Mouse (Mus musculus) midbrain, embryonic 10.5 days (tissue): Measurements from ENCODE around the gene Olfml2b. TPM values are rescaled to one million over a fixed set of nuclear protein-coding genes. Genes with fewer than 3 reads are reported as not detected.

ENCODE experiments used
- DNase-seq: peaks from one replicate; pipeline ENCODE4 v3.0.0-alpha.2; 2017; ENCODE audit warnings: low spot score
- H3K27ac ChIP-seq: fragments of 300-500 bp; sonication (generic); replicated peaks from 2 replicates; pipeline ENCODE4 v1.5.1; 2016; ENCODE audit warnings: mild to moderate bottlenecking
- H3K27me3 ChIP-seq: fragments of 300-500 bp; sonication (generic); 2 replicates; pipeline ENCODE4 v1.6.1; 2016; ENCODE audit warnings: low read depth, mild to moderate bottlenecking; ENCODE audit not compliant: poor library complexity, severe bottlenecking
- H3K36me3 ChIP-seq: fragments of 300-500 bp; sonication (generic); 2 replicates; pipeline ENCODE4 v1.6.1; 2016; ENCODE audit warnings: mild to moderate bottlenecking, moderate library complexity
- H3K4me1 ChIP-seq: fragments of 300-500 bp; sonication (generic); 2 replicates; pipeline ENCODE4 v1.6.1; 2016
- H3K4me3 ChIP-seq: fragments of 300-500 bp; sonication (generic); 2 replicates; pipeline ENCODE4 v1.5.1; 2016; ENCODE audit warnings: mild to moderate bottlenecking, moderate library complexity
- H3K9me3 ChIP-seq: fragments of 300-500 bp; sonication (generic); replicated peaks from 2 replicates; pipeline ENCODE4 v1.6.1; 2016; ENCODE audit warnings: mild to moderate bottlenecking
- WGBS: fragments of 180-500 bp; shearing (Covaris S2); methylation state at CpG from one replicate; pipeline ENCODE4 v1.1.7; 2016; 5-methylcytosine and 5-hydroxymethylcytosine counted together
- polyA plus RNA-seq: library from polyadenylated mRNA; unstranded; fragments of >200 nt; fragmentation: Nextera tagmentation; extraction: Ambion mirVana; gene quantifications from 2 replicates; pipeline ENCODE4 v1.2.1, GENCODE M21; 2016

The Olfml2b gene
- polyA plus RNA-seq, 1 experiment from 2014 or later: 6.1 TPM

DNA sequence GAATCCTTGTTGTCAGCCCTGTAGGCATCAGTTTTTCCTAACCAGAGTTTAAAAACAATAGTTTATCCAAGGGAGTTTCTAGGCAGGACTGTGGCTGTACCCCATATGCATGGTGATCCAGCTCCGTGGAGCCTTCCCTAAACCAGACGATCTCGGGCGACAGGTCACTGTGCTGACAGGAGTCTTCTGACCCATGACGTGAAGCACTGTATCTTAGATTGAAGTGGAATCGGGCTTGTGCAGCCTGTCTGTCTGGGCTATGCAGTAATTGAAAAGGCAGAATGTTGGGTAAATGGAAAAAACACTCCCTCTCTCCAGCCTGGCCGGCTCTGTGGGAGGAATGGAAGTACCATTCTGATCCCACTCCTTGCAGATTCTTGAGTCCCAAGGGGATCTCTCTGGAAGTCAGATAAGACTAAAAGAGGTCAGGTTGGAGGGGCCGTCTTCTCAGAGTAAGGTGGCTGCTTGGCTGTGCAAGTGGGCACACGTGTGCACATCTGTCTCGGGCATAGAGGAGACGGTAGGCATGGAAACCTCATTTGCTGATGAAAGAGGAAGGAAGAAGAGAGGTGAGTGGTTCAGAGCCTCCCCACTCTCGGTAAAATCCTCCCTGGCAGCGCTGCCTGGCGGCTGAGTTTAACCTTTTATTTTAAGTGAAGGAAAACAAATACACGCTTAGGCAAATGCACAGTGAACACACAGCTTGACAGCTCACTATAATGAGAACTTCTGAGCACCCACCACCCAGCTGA is 7.8 kb downstream of the Olfml2b start:
- H3K36me3 ChIP-seq: peaks cover 7% of the 10 kb centered on the region; the same call in 1 of the 2 replicates
- 83% methylated on average over 15 of the region's 15 CpGs for WGBS
- no peak overlapping the region for H3K27ac ChIP-seq
- H3K27me3 ChIP-seq: no peaks in the 10 kb centered on the region
- H3K4me1 ChIP-seq: peaks cover 30% of the 10 kb centered on the region
- H3K9me3 ChIP-seq: no peaks in the 10 kb centered on the region
- no peak for DNase-seq
- no peak overlapping the region for H3K4me3 ChIP-seq

DNA sequence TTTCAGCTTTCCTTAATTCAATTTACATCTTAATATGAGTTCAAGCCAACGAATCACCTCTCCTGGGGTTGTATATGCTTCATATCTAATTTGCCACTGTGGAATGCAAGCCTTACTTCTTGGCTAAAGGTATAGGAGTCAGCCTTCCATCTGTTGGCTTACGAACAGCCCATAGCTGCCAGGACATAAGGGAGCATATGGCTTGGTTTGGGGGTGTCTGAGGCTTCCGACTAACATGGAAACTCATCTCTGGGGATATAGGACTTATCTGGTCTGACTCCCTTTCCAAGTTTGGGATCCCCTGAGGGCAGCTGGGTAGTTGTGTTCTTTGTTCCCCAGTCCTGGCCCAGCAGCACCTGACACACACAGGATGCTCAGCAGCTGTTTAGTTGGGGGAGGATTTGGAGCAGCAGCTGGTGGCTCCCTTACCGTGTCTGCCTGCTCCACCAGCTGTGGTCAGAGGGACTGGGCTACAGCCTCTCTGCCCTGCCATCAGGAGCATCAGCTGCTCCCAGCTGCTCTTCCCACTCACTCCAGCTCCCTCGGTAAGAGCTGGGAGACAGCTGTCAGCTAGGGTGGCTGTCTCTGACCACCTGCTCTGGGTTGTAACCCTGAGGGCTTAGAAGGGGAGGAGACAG is 11.1 kb downstream of the Olfml2b start:
- H3K27ac ChIP-seq: peak overlapping the region; percentile 7
- no peaks in the 10 kb centered on the region for H3K9me3 ChIP-seq

DNA sequence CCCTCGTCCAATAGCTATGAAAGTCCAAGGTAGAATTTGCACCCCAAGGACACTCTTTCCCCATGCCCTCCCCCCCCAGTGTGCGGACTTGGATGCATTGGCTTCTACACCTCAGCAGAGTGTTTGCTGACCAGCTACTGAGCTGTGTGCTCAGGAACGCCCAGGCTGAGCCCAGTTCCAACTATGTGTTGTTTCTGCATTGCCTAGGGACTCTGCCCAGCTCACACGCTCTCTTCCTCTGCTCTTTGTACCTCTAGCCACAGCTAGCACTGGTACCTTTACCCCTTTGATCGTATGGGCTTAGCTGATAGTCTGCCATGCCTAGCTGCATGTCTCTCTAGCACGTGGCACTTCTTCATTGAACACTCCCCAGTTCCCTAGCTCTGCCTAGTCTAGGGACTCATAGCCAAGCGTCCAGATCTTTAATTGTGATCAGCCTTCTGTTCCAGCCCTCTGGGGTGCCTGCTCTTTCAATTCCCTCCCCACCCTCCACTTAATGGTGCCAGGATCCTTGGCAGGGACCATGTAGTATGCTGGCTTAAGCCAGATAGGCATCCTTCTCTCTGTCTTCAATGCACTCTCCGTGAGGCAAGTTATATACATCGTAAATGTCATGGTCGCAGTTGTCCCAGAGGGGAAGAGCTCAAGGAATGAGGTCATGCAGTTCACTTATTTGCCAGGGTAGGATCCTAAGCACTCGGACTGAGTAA is 12.3 kb downstream of the Olfml2b start:
- WGBS: 86% methylated on average over 11 of the region's 11 CpGs

More for the DNA sequence above, 11.1 kb downstream of the Olfml2b start:
- H3K36me3 ChIP-seq: no peaks in the 10 kb centered on the region
- WGBS: 72% methylated on average over 5 of the region's 5 CpGs
- H3K4me1 ChIP-seq: peaks cover 42% of the 10 kb centered on the region
- no peak overlapping the region for H3K4me3 ChIP-seq
- peak; percentile 34 for DNase-seq
- no peaks in the 10 kb centered on the region for H3K27me3 ChIP-seq

DNA sequence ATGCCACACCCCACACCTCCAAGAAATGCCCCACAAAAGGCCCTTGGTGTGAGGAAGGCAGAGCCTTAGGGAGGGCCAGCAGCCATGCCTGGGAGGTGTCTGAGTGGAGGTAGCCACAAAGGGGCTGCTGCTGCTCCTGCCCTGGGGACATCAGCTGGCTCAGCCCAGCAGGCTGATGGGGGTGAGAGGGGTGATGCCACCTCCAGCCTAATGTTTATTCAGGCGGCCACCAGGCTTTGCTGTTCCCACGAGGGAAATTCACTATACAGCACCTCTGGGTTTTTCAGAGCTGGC is 12.8 kb downstream of the Olfml2b start:
- H3K4me1 ChIP-seq: peaks cover 33% of the 10 kb centered on the region
- no peaks in the 10 kb centered on the region for H3K27me3 ChIP-seq
- no peaks in the 10 kb centered on the region for H3K9me3 ChIP-seq
- no peak overlapping the region for H3K4me3 ChIP-seq
- DNase-seq: no peak
- H3K27ac ChIP-seq: peak overlapping the region; percentile 81
- WGBS: 63% methylated on average over 2 of the region's 2 CpGs
- H3K36me3 ChIP-seq: no peaks in the 10 kb centered on the region

More for the DNA sequence above, 12.3 kb downstream of the Olfml2b start:
- Histone ChIP-seq H3K9me3 (no peaks in the 10 kb centered on the region), H3K4me3 (no peak overlapping the region), H3K36me3 (no peaks in the 10 kb centered on the region), H3K27ac (peak overlapping the region; percentile 81), H3K4me1 (peaks cover 37% of the 10 kb centered on the region), H3K27me3 (no peaks in the 10 kb centered on the region)
- no peak for DNase-seq

DNA sequence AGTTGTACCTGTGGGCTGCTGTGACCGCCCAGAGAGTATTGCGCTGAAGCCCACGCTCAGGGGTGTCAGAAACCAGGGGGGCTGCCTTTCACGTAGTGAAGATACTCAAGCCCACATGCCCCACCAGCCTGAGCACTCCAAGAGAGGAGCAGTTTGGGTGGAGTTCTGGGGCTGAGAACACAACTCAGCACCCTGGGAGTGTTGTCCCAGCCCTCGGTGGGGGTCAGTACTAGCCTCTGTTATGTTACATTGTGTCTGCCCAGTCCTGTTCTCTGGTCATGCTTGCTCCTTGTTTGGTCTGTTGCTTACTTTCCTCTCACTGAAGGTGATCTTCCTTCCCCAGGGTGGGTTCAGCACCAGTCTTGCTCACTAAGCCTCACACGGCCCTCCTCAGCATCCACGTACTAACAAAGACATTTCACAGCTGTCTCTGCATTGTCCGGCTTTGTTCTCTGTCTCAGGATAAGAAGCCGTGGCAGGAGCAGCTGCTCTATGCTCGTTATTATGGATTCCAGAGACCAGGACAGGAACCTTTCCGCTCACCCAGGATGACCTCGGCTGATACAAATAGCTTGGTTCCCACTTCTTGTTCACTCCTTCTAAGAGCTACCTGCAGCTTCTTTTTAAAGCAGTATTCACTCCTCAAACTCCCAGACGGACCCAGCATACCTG is 13.4 kb downstream of the Olfml2b start:
- Histone ChIP-seq H3K27me3 (no peaks in the 10 kb centered on the region), H3K4me3 (no peak overlapping the region), H3K9me3 (no peaks in the 10 kb centered on the region), H3K36me3 (peaks cover 5% of the 10 kb centered on the region), H3K4me1 (peaks cover 32% of the 10 kb centered on the region), H3K27ac (peak overlapping the region; percentile 81)
- DNase-seq: peak; percentile 49
- 54% methylated on average over 13 of the region's 13 CpGs for WGBS

DNA sequence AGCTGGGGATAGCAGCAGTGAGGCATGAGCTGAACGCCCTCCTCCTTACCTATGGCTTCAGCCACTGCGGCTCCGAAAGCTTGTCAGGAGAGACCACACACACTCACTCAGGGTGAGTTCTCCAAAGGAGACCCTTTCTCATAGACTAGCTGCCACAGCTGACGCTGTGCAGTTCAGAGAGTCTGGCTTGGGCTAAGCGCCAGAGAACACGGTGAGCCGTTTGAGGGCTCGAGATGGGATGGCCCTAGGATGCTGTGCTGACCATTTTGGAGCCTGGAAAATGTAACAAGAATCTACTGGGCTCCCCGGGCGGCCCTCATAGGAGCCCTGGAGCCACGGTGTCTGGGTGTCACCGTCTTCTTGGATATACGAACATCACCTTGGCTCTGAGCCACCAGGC is 14.9 kb downstream of the Olfml2b start:
- Histone ChIP-seq H3K9me3 (no peaks in the 10 kb centered on the region), H3K36me3 (peaks cover 12% of the 10 kb centered on the region), H3K4me1 (peaks cover 32% of the 10 kb centered on the region), H3K27ac (no peak overlapping the region), H3K4me3 (no peak overlapping the region), H3K27me3 (no peaks in the 10 kb centered on the region)
- no peak for DNase-seq
- 92% methylated on average over 13 of the region's 13 CpGs for WGBS

DNA sequence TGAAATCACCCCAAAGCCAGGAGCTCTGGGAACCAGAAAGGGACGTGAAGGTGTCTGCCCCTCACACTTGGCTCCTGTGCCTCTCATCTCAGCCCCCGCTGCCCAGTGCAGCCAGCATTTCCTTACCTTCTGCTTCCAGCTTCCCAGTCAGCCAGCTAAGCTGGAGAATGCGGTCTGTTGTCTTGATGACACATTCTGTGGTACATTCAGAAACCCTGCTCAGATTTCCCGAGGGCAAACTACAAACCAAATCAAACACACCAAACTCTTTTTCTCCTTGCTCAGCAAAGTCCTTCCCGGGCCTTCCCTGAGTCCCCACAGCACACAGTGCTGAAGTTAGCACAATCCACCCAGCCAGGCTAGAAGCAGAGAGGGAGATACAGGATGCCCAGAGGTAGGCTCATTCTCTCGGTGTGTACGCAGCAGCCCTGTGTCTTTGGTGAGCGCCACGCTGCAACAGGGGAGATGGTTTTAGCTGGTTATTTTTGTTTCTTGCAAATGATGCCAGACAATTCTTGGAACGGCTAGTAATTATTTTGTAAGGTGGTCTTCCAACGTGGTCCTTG is 20.4 kb downstream of the Olfml2b start:
- Histone ChIP-seq H3K27ac (no peak overlapping the region), H3K9me3 (no peaks in the 10 kb centered on the region), H3K27me3 (no peaks in the 10 kb centered on the region), H3K4me1 (no peaks in the 10 kb centered on the region), H3K4me3 (no peak overlapping the region), H3K36me3 (peaks cover 25% of the 10 kb centered on the region)
- DNase-seq: no peak
- WGBS: 90% methylated on average over 11 of the region's 11 CpGs

DNA sequence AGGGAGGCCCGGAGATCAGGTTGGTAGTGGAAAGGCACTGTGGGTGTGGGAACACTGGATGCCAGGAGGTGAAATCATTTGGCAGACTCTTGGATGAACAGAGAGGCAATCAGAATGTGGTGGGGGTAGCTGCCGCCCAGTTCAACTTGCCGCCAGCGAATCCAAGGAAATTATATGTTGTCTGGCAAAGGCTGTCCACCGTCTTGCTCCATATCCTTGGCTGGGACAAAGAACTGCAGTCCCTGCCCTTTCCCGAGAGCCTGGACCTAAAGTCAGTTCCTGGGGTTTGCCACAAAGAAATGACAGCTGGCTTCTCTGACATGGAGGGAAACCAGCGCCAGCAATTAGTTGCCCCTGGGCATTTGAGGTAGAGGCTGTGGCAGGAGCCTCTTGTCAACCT is 20.9 kb downstream of the Olfml2b start:
- Histone ChIP-seq H3K4me3 (no peak overlapping the region), H3K27me3 (no peaks in the 10 kb centered on the region), H3K27ac (no peak overlapping the region), H3K36me3 (peaks cover 30% of the 10 kb centered on the region), H3K9me3 (no peaks in the 10 kb centered on the region), H3K4me1 (no peaks in the 10 kb centered on the region)
- no peak for DNase-seq
- WGBS: 88% methylated on average over 7 of the region's 7 CpGs

DNA sequence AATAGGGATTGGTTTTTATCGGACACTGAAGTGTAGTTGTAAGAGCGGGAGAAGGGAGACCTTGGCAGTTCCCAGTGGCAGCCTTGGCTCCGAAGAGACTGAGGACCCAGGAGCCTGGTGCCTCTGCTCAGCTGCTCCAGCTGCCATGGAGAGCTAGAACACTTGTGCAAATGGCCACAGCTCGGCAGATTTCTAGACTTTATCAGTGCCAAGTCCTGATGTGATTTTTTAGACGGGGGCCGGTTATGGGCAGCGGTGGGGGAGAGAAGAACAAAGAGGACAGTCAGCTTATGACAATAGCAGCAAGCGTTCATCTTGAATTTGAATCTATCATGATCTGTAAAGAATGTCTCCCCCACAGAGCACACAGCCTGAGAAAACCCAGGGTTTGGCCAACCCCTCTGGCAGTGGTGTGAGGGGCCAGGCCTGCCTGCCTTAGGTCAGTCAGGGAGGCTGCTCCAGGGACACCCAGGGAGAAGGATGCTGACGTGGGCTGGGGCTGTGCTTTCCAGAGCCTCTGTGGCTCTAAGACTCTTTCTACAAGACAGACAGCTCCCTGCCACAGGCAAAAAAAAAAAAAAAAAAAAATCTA is 29.9 kb downstream of the Olfml2b start:
- peaks cover 22% of the 10 kb centered on the region for H3K36me3 ChIP-seq
- H3K4me1 ChIP-seq: 0 out of 2 replicates have a peak, but pooled peaks cover 3% of the 10 kb centered on the region
- H3K27me3 ChIP-seq: no peaks in the 10 kb centered on the region
- WGBS: 82% methylated on average over 9 of the region's 9 CpGs
- H3K9me3 ChIP-seq: no peaks in the 10 kb centered on the region
- 0 out of 2 replicates have a peak overlapping the region, but pooled peaks have one; percentile 2 for H3K27ac ChIP-seq
- no peak for DNase-seq
- no peak overlapping the region for H3K4me3 ChIP-seq

DNA sequence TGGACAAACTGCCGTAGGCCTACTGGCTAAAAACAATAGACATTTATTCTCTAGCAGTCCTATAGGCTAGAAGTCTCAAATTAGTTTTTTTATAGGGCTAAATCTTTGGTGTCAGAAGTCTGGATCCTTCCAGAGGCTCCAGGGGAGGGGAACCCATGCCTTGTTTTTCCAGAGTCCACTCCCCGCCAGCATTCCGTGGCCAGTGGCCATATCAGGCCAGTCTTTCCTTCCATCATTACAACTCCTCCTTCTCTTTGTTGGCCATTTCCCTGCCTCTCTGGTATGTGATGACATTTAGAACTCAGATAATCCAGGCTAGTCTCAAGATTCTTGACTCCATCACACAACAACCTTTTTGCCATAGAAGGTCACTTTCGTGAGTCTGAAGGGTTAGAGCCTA is 33.3 kb downstream of the Olfml2b start:
- no peak for DNase-seq
- Histone ChIP-seq H3K4me1 (0 out of 2 replicates have a peak, but pooled peaks cover 3% of the 10 kb centered on the region), H3K36me3 (peaks cover 17% of the 10 kb centered on the region), H3K27ac (no peak overlapping the region), H3K4me3 (no peak overlapping the region), H3K27me3 (no peaks in the 10 kb centered on the region), H3K9me3 (no peaks in the 10 kb centered on the region)
- 93% methylated on average over 4 of the region's 4 CpGs for WGBS

DNA sequence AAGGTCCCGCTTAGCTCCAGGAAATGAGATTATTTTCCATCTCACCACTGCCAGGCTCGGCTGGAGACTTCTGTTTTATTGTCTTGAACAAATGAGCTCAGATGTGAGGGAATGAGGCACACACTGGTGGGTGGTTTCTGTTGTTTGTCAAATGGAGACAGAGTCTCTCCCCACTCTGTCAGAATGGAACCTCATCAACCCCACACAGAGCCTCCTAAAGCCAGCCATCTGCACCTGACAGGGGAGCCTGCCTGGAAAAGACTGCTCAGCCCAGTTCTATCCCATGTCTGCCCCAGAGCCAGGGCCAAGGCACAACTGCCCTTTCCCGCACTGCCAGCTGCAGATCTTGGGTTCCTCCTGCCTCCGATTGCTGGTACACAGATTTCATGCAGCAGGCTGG is 34.5 kb downstream of the Olfml2b start:
- no peaks in the 10 kb centered on the region for H3K9me3 ChIP-seq
- WGBS: 78% methylated on average over 4 of the region's 4 CpGs
- no peak overlapping the region for H3K4me3 ChIP-seq
- no peak overlapping the region for H3K27ac ChIP-seq
- peaks cover 17% of the 10 kb centered on the region for H3K36me3 ChIP-seq
- no peak for DNase-seq
- H3K4me1 ChIP-seq: 0 out of 2 replicates have a peak, but pooled peaks cover 3% of the 10 kb centered on the region
- no peaks in the 10 kb centered on the region for H3K27me3 ChIP-seq

DNA sequence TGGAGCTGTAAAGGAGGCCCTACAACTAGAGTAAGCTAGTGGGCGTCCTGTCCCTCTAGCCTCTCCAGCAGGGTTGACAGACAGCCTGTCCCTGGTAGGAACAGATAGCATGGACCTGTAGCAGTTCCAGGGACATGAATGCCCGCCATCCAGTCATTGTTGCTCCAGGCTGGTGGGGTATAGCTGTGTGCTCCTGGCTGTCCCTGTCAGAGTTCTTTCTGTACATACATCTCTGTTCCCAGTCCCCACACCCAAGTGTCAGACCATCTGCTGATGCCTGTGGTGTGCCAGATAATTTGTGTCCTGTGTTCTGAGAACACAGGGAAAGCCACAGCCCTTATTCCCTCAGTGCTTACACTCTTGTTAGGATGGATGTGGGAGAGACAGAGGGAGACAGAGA is 35.3 kb downstream of the Olfml2b start:
- Histone ChIP-seq H3K9me3 (no peaks in the 10 kb centered on the region), H3K27me3 (no peaks in the 10 kb centered on the region), H3K4me1 (0 out of 2 replicates have a peak, but pooled peaks cover 3% of the 10 kb centered on the region), H3K4me3 (no peak overlapping the region), H3K36me3 (peaks cover 17% of the 10 kb centered on the region), H3K27ac (no peak overlapping the region)
- 84% methylated on average over 2 of the region's 2 CpGs for WGBS
- no peak for DNase-seq
